Mouse (Mus musculus) hindbrain, embryonic 12.5 days (tissue): ENCODE measurements at regions not wholly inside any gene's neighbourhood (a gene's known extent, or its start where the extent isn't known, plus 50 kb on each side); places are given as distances from the start of the nearest gene placed in this dataset.

Source experiments
- ATAC-seq: fragments of 200-750 bp; cut with Nextera tagmentation; 2 replicates; pipeline ENCODE4 v1.8.0; 2017; ENCODE audit warnings: moderate TSS enrichment; ENCODE audit not compliant: low FRiP score
- H3K27ac ChIP-seq: fragments of 300-500 bp; sonication (generic); 2 replicates; pipeline ENCODE4 v1.5.1; 2016; ENCODE audit warnings: mild to moderate bottlenecking
- H3K27me3 ChIP-seq: fragments of 300-500 bp; sonication (generic); 2 replicates; pipeline ENCODE4 v1.6.1; 2016; ENCODE audit warnings: mild to moderate bottlenecking
- H3K36me3 ChIP-seq: fragments of 300-500 bp; sonication (generic); 2 replicates; pipeline ENCODE4 v1.6.1; 2016; ENCODE audit warnings: mild to moderate bottlenecking
- H3K4me1 ChIP-seq: fragments of 300-500 bp; sonication (generic); 2 replicates; pipeline ENCODE4 v1.6.1; 2016
- H3K4me2 ChIP-seq: fragments of 300-500 bp; sonication (generic); replicated peaks from 2 replicates; pipeline ENCODE4 v1.6.1; 2016; ENCODE audit warnings: mild to moderate bottlenecking
- H3K4me3 ChIP-seq: fragments of 300-500 bp; sonication (generic); 2 replicates; pipeline ENCODE4 v1.5.1; 2016; ENCODE audit warnings: mild to moderate bottlenecking
- H3K9ac ChIP-seq: fragments of 300-500 bp; sonication (generic); 2 replicates; pipeline ENCODE4 v1.6.1; 2016; ENCODE audit warnings: mild to moderate bottlenecking, moderate library complexity
- H3K9me3 ChIP-seq: fragments of 300-500 bp; sonication (generic); replicated peaks from 2 replicates; pipeline ENCODE4 v1.6.1; 2016; ENCODE audit warnings: mild to moderate bottlenecking
- WGBS: fragments of 180-500 bp; shearing (Covaris S2); methylation state at CpG from one replicate; pipeline ENCODE4 v1.1.7; 2016; 5-methylcytosine and 5-hydroxymethylcytosine counted together

- Histone ChIP-seq H3K27ac (no peak overlapping the region), H3K4me3 (no peak overlapping the region), H3K27me3 (no peaks in the 10 kb centered on the region; the same call in 1 of the 2 replicates), H3K4me2 (no peak overlapping the region), H3K9me3 (no peaks in the 10 kb centered on the region), H3K4me1 (peaks cover 7% of the 10 kb centered on the region; the same call in 1 of the 2 replicates), H3K9ac (no peak overlapping the region), H3K36me3 (no peaks in the 10 kb centered on the region)
- no peak for ATAC-seq
- 82% methylated on average over 12 of the region's 12 CpGs for WGBS
These were observed 122.4 kb upstream of the Zfp703 start for GRCm38 (mm10) chr8:26854557-26855238.

DNA sequence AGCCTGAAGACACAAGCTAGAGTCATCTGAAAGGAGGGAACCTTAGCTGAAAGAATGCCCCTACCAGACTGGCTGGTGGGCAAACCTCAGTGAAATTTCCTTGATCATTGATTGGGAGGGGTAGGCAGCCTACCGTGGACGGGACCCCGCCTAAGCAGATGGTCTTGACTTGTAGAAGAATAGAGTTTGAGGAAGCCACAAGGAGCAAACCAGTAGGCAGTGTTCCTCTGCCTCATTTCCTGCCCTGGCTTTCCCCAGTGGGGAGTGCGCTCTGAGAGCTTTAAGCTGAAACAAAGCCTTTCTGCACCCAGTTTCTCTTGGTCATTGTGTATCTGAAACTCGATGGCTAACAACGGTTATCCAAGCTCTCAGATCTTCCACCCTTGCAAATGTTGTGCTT, 121.9 kb upstream of the Zfp703 start:
- WGBS, result 83% methylated on average over 6 of the region's 6 CpGs

DNA sequence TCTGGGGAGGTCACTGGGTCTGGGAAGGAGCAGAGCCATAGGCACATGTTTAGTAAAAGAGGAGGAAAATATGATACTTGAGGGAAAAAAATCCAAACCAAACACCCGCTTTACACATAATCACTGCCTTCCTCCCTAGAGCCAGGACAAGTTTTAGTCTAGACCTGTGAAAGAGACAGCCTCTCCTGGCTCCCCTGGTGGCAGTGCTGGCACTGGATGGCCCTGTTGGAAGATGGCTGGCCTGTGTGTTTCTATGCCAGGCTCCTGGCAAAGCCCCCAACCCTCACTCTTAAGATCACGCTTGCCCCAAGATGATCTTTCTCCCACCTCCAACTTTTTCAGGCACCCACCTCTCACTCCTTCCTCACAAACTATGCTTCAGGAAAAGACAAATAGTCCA, 112.6 kb upstream of the Zfp703 start:
- WGBS, result 96% methylated on average over 2 of the region's 2 CpGs
- Histone ChIP-seq H3K27ac (no peak overlapping the region), H3K4me2 (no peak overlapping the region), H3K36me3 (no peaks in the 10 kb centered on the region), H3K27me3 (no peaks in the 10 kb centered on the region), H3K4me3 (no peak overlapping the region), H3K9me3 (no peaks in the 10 kb centered on the region), H3K4me1 (no peaks in the 10 kb centered on the region), H3K9ac (no peak overlapping the region)
- no peak for ATAC-seq

More for the DNA sequence above, 121.9 kb upstream of the Zfp703 start:
- no peaks in the 10 kb centered on the region for H3K9me3 ChIP-seq
- no peaks in the 10 kb centered on the region; the same call in 1 of the 2 replicates for H3K27me3 ChIP-seq
- no peak for ATAC-seq
- H3K4me3 ChIP-seq, result no peak overlapping the region
- H3K27ac ChIP-seq, result no peak overlapping the region
- H3K4me2 ChIP-seq, result no peak overlapping the region
- no peak overlapping the region for H3K9ac ChIP-seq
- no peaks in the 10 kb centered on the region for H3K36me3 ChIP-seq
- H3K4me1 ChIP-seq, result peaks cover 4% of the 10 kb centered on the region; the same call in 1 of the 2 replicates

DNA sequence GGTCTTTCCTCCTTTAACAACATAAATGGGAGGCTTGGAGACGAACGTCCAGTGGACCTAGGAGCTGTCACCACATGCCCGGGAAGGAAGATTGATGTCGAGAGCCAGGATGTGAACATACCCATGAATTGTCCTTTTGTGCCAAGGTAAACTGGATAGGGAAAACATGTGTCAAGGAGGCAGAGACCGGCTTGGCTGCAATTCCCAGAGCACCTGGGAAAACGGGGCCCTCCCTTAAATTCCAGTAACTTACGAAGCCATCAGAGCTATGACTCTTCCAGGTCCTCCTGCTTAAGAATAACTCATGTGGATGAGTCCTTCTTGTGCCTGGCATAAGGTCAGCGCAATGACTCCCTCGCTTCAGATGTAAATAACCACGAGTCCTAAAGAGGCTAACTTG, 112.2 kb upstream of the Zfp703 start:
- no peak for ATAC-seq
- H3K27me3 ChIP-seq, result no peaks in the 10 kb centered on the region
- no peaks in the 10 kb centered on the region for H3K4me1 ChIP-seq
- peaks cover 3% of the 10 kb centered on the region; the same call in 1 of the 2 replicates for H3K9me3 ChIP-seq
- H3K4me3 ChIP-seq, result no peak overlapping the region
- WGBS, result 68% methylated on average over 10 of the region's 10 CpGs
- no peak overlapping the region for H3K9ac ChIP-seq
- H3K27ac ChIP-seq, result no peak overlapping the region
- no peak overlapping the region for H3K4me2 ChIP-seq
- no peaks in the 10 kb centered on the region for H3K36me3 ChIP-seq

- peaks cover 12% of the 10 kb centered on the region; the same call in 1 of the 2 replicates for H3K9me3 ChIP-seq
- H3K4me1 ChIP-seq, result no peaks in the 10 kb centered on the region
- no peak overlapping the region for H3K9ac ChIP-seq
- H3K27me3 ChIP-seq, result no peaks in the 10 kb centered on the region
- 62% methylated on average over 6 of the region's 6 CpGs for WGBS
- no peak overlapping the region for H3K27ac ChIP-seq
- H3K4me3 ChIP-seq, result no peak overlapping the region
- ATAC-seq, result no peak
- no peaks in the 10 kb centered on the region for H3K36me3 ChIP-seq
- no peak overlapping the region for H3K4me2 ChIP-seq
These were observed 108.8 kb upstream of the Zfp703 start for GRCm38 (mm10) chr8:26868101-26868848.

DNA sequence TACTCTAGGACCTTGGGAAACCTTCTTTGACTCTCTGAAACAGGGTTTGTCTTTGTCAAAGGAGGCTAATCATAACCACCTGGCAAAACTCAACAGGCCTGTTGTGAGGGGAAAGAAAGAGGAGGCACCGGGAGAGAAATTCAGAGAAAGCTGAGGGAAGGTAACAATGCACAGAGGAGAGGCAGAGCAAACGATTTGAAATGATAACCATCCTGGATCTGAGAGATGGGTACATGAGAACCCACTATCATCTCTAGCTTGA, 108.3 kb upstream of the Zfp703 start:
- Histone ChIP-seq H3K36me3 (no peaks in the 10 kb centered on the region), H3K27ac (no peak overlapping the region), H3K4me1 (no peaks in the 10 kb centered on the region), H3K4me2 (no peak overlapping the region), H3K27me3 (no peaks in the 10 kb centered on the region), H3K9me3 (peaks cover 12% of the 10 kb centered on the region; the same call in 1 of the 2 replicates), H3K4me3 (no peak overlapping the region), H3K9ac (no peak overlapping the region)
- WGBS, result 72% methylated on average over 2 of the region's 2 CpGs
- no peak for ATAC-seq

DNA sequence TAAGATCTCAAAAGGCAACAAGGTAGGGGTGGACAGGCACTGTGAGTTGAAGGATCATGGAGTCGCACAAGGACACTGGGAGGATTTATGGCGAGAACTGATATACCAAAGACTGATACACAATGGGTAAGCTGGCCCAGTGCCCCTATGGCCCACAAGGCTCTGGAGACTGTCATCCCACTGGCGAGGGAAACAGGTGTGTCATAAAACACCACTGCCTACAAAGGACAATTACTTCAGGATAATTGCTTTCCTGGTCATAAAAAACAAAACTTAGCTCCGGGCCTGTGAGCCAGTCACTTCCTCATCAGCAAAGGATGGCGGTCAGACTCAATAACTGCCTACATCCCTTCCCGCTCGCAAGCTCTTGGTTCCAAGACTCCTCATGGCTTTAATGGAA, 105.3 kb upstream of the Zfp703 start:
- H3K4me2 ChIP-seq, result no peak overlapping the region
- H3K9ac ChIP-seq, result no peak overlapping the region
- no peak overlapping the region for H3K4me3 ChIP-seq
- no peaks in the 10 kb centered on the region for H3K4me1 ChIP-seq
- no peaks in the 10 kb centered on the region for H3K36me3 ChIP-seq
- no peak for ATAC-seq
- 93% methylated on average over 7 of the region's 7 CpGs for WGBS
- H3K9me3 ChIP-seq, result peaks cover 12% of the 10 kb centered on the region; the same call in 1 of the 2 replicates
- peaks cover 4% of the 10 kb centered on the region for H3K27me3 ChIP-seq
- no peak overlapping the region for H3K27ac ChIP-seq

- Histone ChIP-seq H3K4me2 (no peak overlapping the region), H3K4me3 (no peak overlapping the region), H3K36me3 (no peaks in the 10 kb centered on the region), H3K4me1 (no peaks in the 10 kb centered on the region), H3K9me3 (peaks cover 12% of the 10 kb centered on the region; the same call in 1 of the 2 replicates), H3K9ac (no peak overlapping the region), H3K27ac (no peak overlapping the region), H3K27me3 (peaks cover 4% of the 10 kb centered on the region)
- ATAC-seq, result no peak
- 91% methylated on average over 3 of the region's 3 CpGs for WGBS
These were observed 104.7 kb upstream of the Zfp703 start for GRCm38 (mm10) chr8:26872382-26872781.

GRCm38 (mm10) chr8:26872815-26873214, 104.3 kb upstream of the Zfp703 start:
- ATAC-seq, result no peak
- WGBS, result 76% methylated on average over 8 of the region's 8 CpGs
- Histone ChIP-seq H3K4me1 (no peaks in the 10 kb centered on the region), H3K9ac (no peak overlapping the region), H3K27me3 (peaks cover 4% of the 10 kb centered on the region), H3K36me3 (no peaks in the 10 kb centered on the region), H3K9me3 (peaks cover 12% of the 10 kb centered on the region; the same call in 1 of the 2 replicates), H3K27ac (no peak overlapping the region), H3K4me3 (no peak overlapping the region), H3K4me2 (no peak overlapping the region)

DNA sequence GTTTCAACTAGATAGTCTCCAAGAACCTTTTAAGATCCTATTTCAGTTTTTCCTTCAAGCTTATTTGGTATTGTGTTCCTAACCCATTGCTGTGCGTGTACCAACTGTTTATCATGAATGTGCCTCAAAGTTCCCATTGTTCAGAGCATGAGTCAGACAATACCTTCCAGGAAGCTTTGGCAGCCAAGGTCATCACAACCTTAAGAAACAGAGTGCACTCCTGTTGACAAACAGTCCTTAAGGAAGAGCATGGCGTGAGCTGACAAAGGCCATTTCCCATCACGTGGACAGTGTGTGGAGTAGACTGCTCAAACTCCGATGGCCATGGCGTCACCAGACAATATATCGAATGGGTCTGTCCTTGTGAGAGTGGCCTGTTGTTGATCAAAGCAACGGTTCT, 96.9 kb upstream of the Zfp703 start:
- Histone ChIP-seq H3K9ac (no peak overlapping the region), H3K4me2 (no peak overlapping the region), H3K27me3 (peaks cover 8% of the 10 kb centered on the region; the same call in 1 of the 2 replicates), H3K4me1 (0 out of 2 replicates have a peak, but pooled peaks cover 4% of the 10 kb centered on the region), H3K27ac (no peak overlapping the region), H3K4me3 (no peak overlapping the region), H3K36me3 (no peaks in the 10 kb centered on the region), H3K9me3 (no peaks in the 10 kb centered on the region)
- ATAC-seq, result no peak
- WGBS, result 80% methylated on average over 7 of the region's 7 CpGs

- 88% methylated on average over 7 of the region's 7 CpGs for WGBS
These were observed 95.6 kb upstream of the Zfp703 start for GRCm38 (mm10) chr8:26881268-26882120.

DNA sequence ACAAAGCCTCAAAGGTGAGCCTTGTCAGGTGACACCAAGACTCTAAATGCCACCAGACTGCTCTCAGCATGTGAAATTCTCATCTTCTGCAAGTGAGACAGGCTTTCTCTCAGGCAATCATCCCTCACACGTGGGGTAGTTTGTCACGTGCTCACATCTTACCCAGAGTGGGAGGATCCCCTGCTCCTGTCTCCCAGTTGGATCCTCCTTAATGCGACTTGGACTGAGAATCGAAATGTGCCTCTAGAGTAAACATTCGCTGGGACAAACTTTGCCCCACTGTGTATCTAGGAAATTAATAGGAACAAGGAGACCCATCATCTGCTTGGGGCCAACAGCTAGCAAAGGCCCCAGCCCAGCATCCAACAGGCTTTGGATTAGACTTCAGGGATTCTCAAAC, 94.5 kb upstream of the Zfp703 start:
- no peak for ATAC-seq
- Histone ChIP-seq H3K4me3 (no peak overlapping the region), H3K36me3 (no peaks in the 10 kb centered on the region), H3K4me1 (0 out of 2 replicates have a peak, but pooled peaks cover 6% of the 10 kb centered on the region), H3K4me2 (no peak overlapping the region), H3K9ac (no peak overlapping the region), H3K27me3 (peaks cover 8% of the 10 kb centered on the region; the same call in 1 of the 2 replicates), H3K9me3 (no peaks in the 10 kb centered on the region), H3K27ac (no peak overlapping the region)
- 72% methylated on average over 5 of the region's 5 CpGs for WGBS

More at GRCm38 (mm10) chr8:26881268-26882120, 95.6 kb upstream of the Zfp703 start:
- Histone ChIP-seq H3K4me1 (0 out of 2 replicates have a peak, but pooled peaks cover 4% of the 10 kb centered on the region), H3K27ac (no peak overlapping the region), H3K9me3 (no peaks in the 10 kb centered on the region), H3K4me2 (no peak overlapping the region), H3K4me3 (no peak overlapping the region), H3K27me3 (peaks cover 8% of the 10 kb centered on the region; the same call in 1 of the 2 replicates), H3K36me3 (no peaks in the 10 kb centered on the region), H3K9ac (no peak overlapping the region)
- ATAC-seq, result no peak
